Mouse (Mus musculus) ES-E14 (cell line): Measurements from ENCODE around the gene Eif2ak4. TPM values are rescaled to one million over a fixed set of nuclear protein-coding genes. Genes with fewer than 3 reads are reported as not detected.

ENCODE experiments used
- DNase-seq: peaks from one replicate; pipeline ENCODE4 v3.0.0-alpha.2; 2013; ENCODE audit warnings: low read depth, low spot score
- H3K27ac ChIP-seq: 2 replicates; pipeline ENCODE4 v1.5.1; 2012; ENCODE audit warnings: low read depth, mild to moderate bottlenecking, low read length, moderate library complexity, mixed read lengths; ENCODE audit not compliant: poor library complexity, insufficient read depth, severe bottlenecking
- H3K36me3 ChIP-seq: 2 replicates; pipeline ENCODE4 v1.6.1; 2012; ENCODE audit warnings: mild to moderate bottlenecking, low read length, moderate library complexity, mixed read lengths; ENCODE audit not compliant: control insufficient read depth, poor library complexity, insufficient read depth, severe bottlenecking
- H3K4me1 ChIP-seq, 2 experiments: fragments of 150-350 bp in 1 of 2; sonication (generic) in 1 of 2; 2 replicates each; pipeline ENCODE4 v1.6.1; 2012; ENCODE audit warnings: low read length in 2 of 2, mild to moderate bottlenecking in 1 of 2, mixed read lengths in 1 of 2; ENCODE audit not compliant: control insufficient read depth in 2 of 2, insufficient read depth in 2 of 2, poor library complexity in 1 of 2
- H3K4me3 ChIP-seq, 2 experiments: fragments of 150-350 bp in 1 of 2; sonication (generic) in 1 of 2; 2 replicates each; pipeline ENCODE4 v1.5.1; 2012; ENCODE audit warnings: low read length in 2 of 2, low read depth in 1 of 2, mild to moderate bottlenecking in 1 of 2, mixed read lengths in 1 of 2; ENCODE audit not compliant: insufficient read depth in 1 of 2, poor library complexity in 1 of 2, severe bottlenecking in 1 of 2
- H3K9ac ChIP-seq: 2 replicates; pipeline ENCODE4 v1.6.1; 2012; ENCODE audit warnings: low read depth, mild to moderate bottlenecking, low read length, mixed read lengths; ENCODE audit not compliant: poor library complexity, insufficient read depth, severe bottlenecking
- H3K9me3 ChIP-seq: fragments of 150-350 bp; sonication (generic); 2 replicates; pipeline ENCODE4 v1.6.1; 2012; ENCODE audit warnings: low read depth, mild to moderate bottlenecking, low read length; ENCODE audit not compliant: control insufficient read depth, insufficient read depth
- CHD2 ChIP-seq: IDR thresholded peaks from 2 replicates; pipeline ENCODE4 v1.6.1; 2014; ENCODE audit warnings: mild to moderate bottlenecking, low read depth, low read length, inconsistent platforms
- HCFC1 ChIP-seq: IDR thresholded peaks from 2 replicates; pipeline ENCODE4 v1.6.1; 2012; ENCODE audit warnings: low read length, inconsistent platforms, borderline replicate concordance; ENCODE audit not compliant: insufficient read depth
- MAFK ChIP-seq: IDR thresholded peaks from 2 replicates; pipeline ENCODE4 v1.6.1; 2014; ENCODE audit warnings: mild to moderate bottlenecking, low read depth, low read length, inconsistent platforms; ENCODE audit not compliant: insufficient read depth
- ZC3H11A ChIP-seq: IDR thresholded peaks from 2 replicates; pipeline ENCODE4 v1.6.1; 2012; ENCODE audit warnings: low read depth, mild to moderate bottlenecking, inconsistent platforms, low read length, borderline replicate concordance
- ZNF384 ChIP-seq: IDR thresholded peaks from 2 replicates; pipeline ENCODE4 v1.6.1; 2012; ENCODE audit warnings: low read depth, low read length, inconsistent platforms
- in situ Hi-C, 2 experiments: fragments of 600-800 bp; cut with MboI; formaldehyde crosslinking; loops; one replicate each; pipeline ENCODE4 v1.15.1; 2025; ENCODE audit warnings: low sequenced_read_pairs in 2 of 2, inconsistent platforms in 1 of 2; ENCODE audit not compliant: unreplicated experiment in 2 of 2
- total RNA-seq: library from RNA; depleted of rRNA; stranded (reverse); fragments of 300-350 nt; gene quantifications from 2 replicates; pipeline ENCODE4 v1.2.3, GENCODE M21; 2012

The Eif2ak4 gene
- total RNA-seq, 1 experiment, result 8.1 TPM

- Histone ChIP-seq H3K4me3 (peak overlapping the region; percentile 43 to 58), H3K9ac (peak overlapping the region; percentile 40), H3K27ac (no peak overlapping the region), H3K9me3 (no peaks in the 10 kb centered on the region), H3K36me3 (no peaks in the 10 kb centered on the region), H3K4me1 (peaks cover 7 to 18% of the 10 kb centered on the region in 2 experiments; a peak in 2 of 4 replicates)
- TF ChIP-seq ZC3H11A, result no peak
- no peak for TF ChIP-seq MAFK
- TF ChIP-seq ZNF384, result no peak
- no peak for TF ChIP-seq HCFC1
- no peak for TF ChIP-seq CHD2
- no peak for DNase-seq
- in situ Hi-C loops, result no loop called here
Observed at GRCm38 (mm10) chr2:118510447-118511310, 122.3 kb downstream of the Eif2ak4 start.

GRCm38 (mm10) chr2:118511779-118512417 lies 123.5 kb downstream of the Eif2ak4 start:
- no peak overlapping the region for H3K27ac ChIP-seq
- in situ Hi-C loops, result no loop called here

GRCm38 (mm10) chr2:118512418-118513377 lies 124.3 kb downstream of the Eif2ak4 start:
- H3K4me1 ChIP-seq, result peaks cover 7 to 18% of the 10 kb centered on the region in 2 experiments; a peak in 2 of 4 replicates
- no peak overlapping the region for H3K9ac ChIP-seq

More at GRCm38 (mm10) chr2:118511779-118512417, 123.5 kb downstream of the Eif2ak4 start:
- DNase-seq, result no peak
- H3K9me3 ChIP-seq, result no peaks in the 10 kb centered on the region
- no peak for TF ChIP-seq HCFC1
- TF ChIP-seq ZNF384, result no peak
- no peak for TF ChIP-seq MAFK
- no peak for TF ChIP-seq CHD2
- no peak for TF ChIP-seq ZC3H11A
- peaks cover 7 to 18% of the 10 kb centered on the region in 2 experiments; a peak in 2 of 4 replicates for H3K4me1 ChIP-seq
- no peak overlapping the region for H3K4me3 ChIP-seq
- no peaks in the 10 kb centered on the region for H3K36me3 ChIP-seq
- H3K9ac ChIP-seq, result no peak overlapping the region

More at GRCm38 (mm10) chr2:118512418-118513377, 124.3 kb downstream of the Eif2ak4 start:
- Histone ChIP-seq H3K4me3 (no peak overlapping the region), H3K27ac (no peak overlapping the region), H3K36me3 (no peaks in the 10 kb centered on the region), H3K9me3 (no peaks in the 10 kb centered on the region)
- in situ Hi-C loops, result no loop called here
- DNase-seq, result no peak
- TF ChIP-seq ZNF384 (no peak), MAFK (peak; percentile 72)
